Mouse (Mus musculus): ENCODE data around the gene Vangl2.

GRCm38 (mm10) chr1:171998820-171999597, 29.2 kb downstream of the Vangl2 start:
- no peak for TF ChIP-seq CTCF (IDR thresholded peaks at IDR 0.05; ENCODE audit: insufficient read depth, low read depth, low read length)
- no peak for TF ChIP-seq POLR2A (IDR thresholded peaks at IDR 0.05; ENCODE audit: insufficient read depth, low read depth, low read length)

All from olfactory bulb, adult 2 months (tissue).